10 mouse cellular contexts compared by ENCODE assay signal in genomic region chr7:78086566-78087008, GRCm38 (mm10).
DNase-seq lines count a peak whose midpoint lies in the region; ATAC-seq lines count a peak whose summit lies in the region.
"Had no signal": no experiment of that assay in that cellular context is flagged by ENCODE, and none has a peak within 500 bp of the region (broad histone marks: within the 10 kb centered on the region; RNA-seq: fewer than 3 reads in every experiment).

No protein-coding gene starts in this region.

- peaks cover 6% of the 10 kb centered on the region for H3K4me1 ChIP-seq in forebrain, embryonic 14.5 days (ENCODE audit: control insufficient read depth, insufficient read depth, low read length)
- no peaks in the 10 kb centered on the region for H3K4me1 ChIP-seq in forebrain, embryonic 10.5 days
- H3K4me1 ChIP-seq in neural tube, embryonic 13.5 days (replicated peaks), result peaks cover 12% of the 10 kb centered on the region
- H3K4me1 ChIP-seq in stomach, embryonic 16.5 days (ENCODE audit: control insufficient read depth, insufficient read depth, low read length), result peaks cover 14% of the 10 kb centered on the region

- 57% methylated on average over 4 of the region's 4 CpGs for WGBS in forebrain, embryonic 14.5 days
- WGBS in forebrain, embryonic 10.5 days, result 79% methylated on average over 4 of the region's 4 CpGs
- 50% methylated on average over 4 of the region's 4 CpGs for WGBS in neural tube, embryonic 13.5 days
- 36% methylated on average over 4 of the region's 4 CpGs for WGBS in stomach, embryonic 16.5 days

- H3K9me3 ChIP-seq in forebrain, embryonic 14.5 days (replicated peaks; ENCODE audit: control insufficient read depth, low read length), result no peaks in the 10 kb centered on the region
- H3K9me3 ChIP-seq in forebrain, embryonic 10.5 days, result no peaks in the 10 kb centered on the region
- H3K9me3 ChIP-seq in neural tube, embryonic 13.5 days, result no peaks in the 10 kb centered on the region
- H3K9me3 ChIP-seq in stomach, embryonic 16.5 days (replicated peaks; ENCODE audit: control insufficient read depth, low read length), result no peaks in the 10 kb centered on the region

- 0 out of 2 replicates have a peak overlapping the region, but pooled peaks have one; percentile 3 for H3K4me2 ChIP-seq in forebrain, embryonic 14.5 days (ENCODE audit: low read length)
- H3K4me2 ChIP-seq in neural tube, embryonic 13.5 days, result peak overlapping the region; percentile 1; the same call in 1 of the 2 replicates
- H3K4me2 ChIP-seq in stomach, embryonic 16.5 days (ENCODE audit: low read depth, low read length), result no peak overlapping the region

- H3K4me3 ChIP-seq in forebrain, embryonic 14.5 days (ENCODE audit: low read depth, low read length), result no peak overlapping the region
- H3K4me3 ChIP-seq in forebrain, embryonic 10.5 days, result no peak overlapping the region
- no peak overlapping the region for H3K4me3 ChIP-seq in neural tube, embryonic 13.5 days
- no peak overlapping the region for H3K4me3 ChIP-seq in stomach, embryonic 16.5 days (replicated peaks; ENCODE audit: low read length)
- H3K4me3 ChIP-seq: left cerebral cortex, adult 2 months; myocyte had no signal

- peak overlapping the region; percentile 27; the same call in 1 of the 2 replicates for H3K27ac ChIP-seq in forebrain, embryonic 14.5 days (ENCODE audit: low read depth, low read length)
- H3K27ac ChIP-seq in forebrain, embryonic 10.5 days, result no peak overlapping the region
- peak overlapping the region; percentile 6; the same call in 1 of the 2 replicates for H3K27ac ChIP-seq in neural tube, embryonic 13.5 days (replicated peaks)
- H3K27ac ChIP-seq in stomach, embryonic 16.5 days (ENCODE audit: low read length), result peak overlapping the region; percentile 52
- H3K27ac ChIP-seq: left cerebral cortex, adult 2 months had no signal

- H3K27me3 ChIP-seq in forebrain, embryonic 14.5 days (replicated peaks; ENCODE audit: control insufficient read depth, insufficient read depth, low read length), result no peaks in the 10 kb centered on the region
- H3K27me3 ChIP-seq in forebrain, embryonic 10.5 days (ENCODE audit: poor library complexity, severe bottlenecking), result no peaks in the 10 kb centered on the region
- H3K27me3 ChIP-seq in neural tube, embryonic 13.5 days, result no peaks in the 10 kb centered on the region
- H3K27me3 ChIP-seq in stomach, embryonic 16.5 days (ENCODE audit: control insufficient read depth, insufficient read depth, low read length), result no peaks in the 10 kb centered on the region

- H3K9ac ChIP-seq in forebrain, embryonic 14.5 days (ENCODE audit: low read length), result no peak overlapping the region
- H3K9ac ChIP-seq in neural tube, embryonic 13.5 days, result no peak overlapping the region
- H3K9ac ChIP-seq in stomach, embryonic 16.5 days (ENCODE audit: low read length), result no peak overlapping the region

- peak; percentile 66 for DNase-seq in forebrain, embryonic 14.5 days (ENCODE audit: low spot score)
- DNase-seq in forebrain, embryonic 10.5 days (ENCODE audit: extremely low spot score, low spot score), result no peak
- no peak for DNase-seq in neural tube, embryonic 10.5 days (ENCODE audit: extremely low spot score, low spot score)
- peak; percentile 67 for DNase-seq in kidney, postnatal 14 days
- no peak for DNase-seq in gastrocnemius, postnatal 36 days
- no peak for DNase-seq in Muller cell, postnatal 12 days (ENCODE audit: inconsistent ontology term)

- intact Hi-C loops in gastrocnemius, postnatal 36 days (cut with DNase I), result no loop called here

- H3K36me3 ChIP-seq in forebrain, embryonic 14.5 days (ENCODE audit: control insufficient read depth, insufficient read depth, low read length), result no peaks in the 10 kb centered on the region
- H3K36me3 ChIP-seq in forebrain, embryonic 10.5 days (replicated peaks), result no peaks in the 10 kb centered on the region
- H3K36me3 ChIP-seq in neural tube, embryonic 13.5 days, result no peaks in the 10 kb centered on the region
- H3K36me3 ChIP-seq in stomach, embryonic 16.5 days (ENCODE audit: control insufficient read depth, insufficient read depth, low read length), result no peaks in the 10 kb centered on the region

- no peak; the same call in none of the 2 replicates for ATAC-seq in forebrain, embryonic 14.5 days
- ATAC-seq in neural tube, embryonic 13.5 days (ENCODE audit: low read depth), result no peak; the same call in 1 of the 2 replicates
- no peak for ATAC-seq in stomach, embryonic 16.5 days (ENCODE audit: insufficient read depth, low FRiP score)

Comparison
In these comparisons a context has a peak if more than half of its experiments do, and no peak if none do; other contexts are left out.
1. DNase-seq: peak in forebrain, embryonic 14.5 days (single experiment) and kidney, postnatal 14 days (single experiment); none in forebrain, embryonic 10.5 days (single experiment), neural tube, embryonic 10.5 days (single experiment), gastrocnemius, postnatal 36 days (0 of 2) and Muller cell, postnatal 12 days (single experiment).